Mouse (Mus musculus) mature B cell (primary cell): ENCODE results near the gene Nabp1.
"Not testable (repeated sequence)": the region's sequence is repeated elsewhere in the genome, so short reads cannot be mapped to it uniquely, and the experiment has no call there.

Source experiments
- in situ Hi-C: fragments of 300-500 bp; cut with MboI; formaldehyde crosslinking; loops from 2 replicates; pipeline ENCODE4 v1.14.3; 2019

Nabp1 gene

GRCm38 (mm10) chr1:51486291-51486690 lies 8.1 kb upstream of the Nabp1 start:
- in situ Hi-C loops = no loop called here

DNA sequence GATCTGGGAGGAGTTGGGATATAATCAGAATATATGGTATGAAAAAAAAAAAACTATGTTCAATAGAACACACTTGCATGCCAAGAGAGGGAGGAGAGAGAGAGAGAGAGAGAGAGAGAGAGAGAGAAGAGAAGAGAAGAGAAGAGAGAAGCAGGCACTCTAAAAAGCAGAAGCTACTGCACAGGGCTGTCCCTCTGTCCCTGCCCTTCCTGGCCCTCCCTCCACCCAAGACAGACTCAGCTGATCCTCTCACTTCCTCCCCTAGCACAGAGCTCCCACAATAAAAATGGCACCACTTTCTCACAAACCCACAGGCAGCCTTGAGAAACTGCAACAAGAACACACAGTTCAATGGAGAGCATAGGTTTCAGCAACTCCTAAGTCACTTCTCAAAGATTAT lies 2.2 kb upstream of the Nabp1 start:
- in situ Hi-C loops = no loop called here

DNA sequence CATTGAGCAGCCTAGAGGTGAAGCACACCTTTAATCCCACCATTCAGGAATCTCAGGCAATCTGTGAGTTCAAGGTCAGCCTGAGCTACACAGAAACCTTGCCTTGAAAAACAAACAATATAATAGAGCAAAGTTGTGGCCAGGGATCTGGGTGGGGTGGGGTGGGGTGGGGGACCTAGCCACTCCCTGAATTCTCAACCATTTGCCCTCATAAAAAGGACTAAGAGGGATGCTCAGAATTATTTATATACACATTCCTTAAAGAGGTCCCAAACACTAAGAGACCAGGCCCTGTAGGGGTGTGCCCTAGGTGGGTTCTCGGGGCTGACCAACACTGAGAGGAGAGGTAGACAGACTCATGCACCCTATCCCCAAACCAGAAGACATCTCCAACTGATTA lies 1.5 kb upstream of the Nabp1 start:
- in situ Hi-C loops = no loop called here

- in situ Hi-C loops = no loop called here
Observed at GRCm38 (mm10) chr1:51479027-51479329, 753 bp upstream of the Nabp1 start.

- in situ Hi-C loops = no loop called here
Observed at GRCm38 (mm10) chr1:51477656-51478081, 556 bp downstream of the Nabp1 start.

DNA sequence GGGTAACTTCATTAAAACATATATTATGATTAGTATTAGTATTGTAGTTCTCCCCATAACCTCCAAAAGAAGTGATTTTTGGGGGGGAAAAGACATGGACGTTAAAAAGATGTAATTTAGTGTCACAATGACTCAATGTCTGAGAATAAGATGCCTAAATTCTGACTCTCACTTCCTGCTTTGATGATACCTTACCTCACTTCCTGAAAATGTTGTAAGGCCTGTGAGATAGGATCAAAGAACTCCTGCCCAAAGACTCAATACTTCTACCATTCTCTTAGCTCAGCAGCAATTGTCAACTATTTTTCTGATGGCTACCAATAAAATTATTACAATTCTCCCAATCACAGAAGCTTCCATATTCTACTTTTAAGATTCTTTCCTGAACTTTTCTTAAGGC lies 1.8 kb downstream of the Nabp1 start:
- in situ Hi-C loops = no loop called here

- in situ Hi-C loops = loop anchor here (5.0 to 25.0 kb wide), 2 partner anchors 119 to 469 kb away; no protein-coding TSS in a partner anchor
Observed at GRCm38 (mm10) chr1:51468077-51468476, 10.1 kb downstream of the Nabp1 start.

DNA sequence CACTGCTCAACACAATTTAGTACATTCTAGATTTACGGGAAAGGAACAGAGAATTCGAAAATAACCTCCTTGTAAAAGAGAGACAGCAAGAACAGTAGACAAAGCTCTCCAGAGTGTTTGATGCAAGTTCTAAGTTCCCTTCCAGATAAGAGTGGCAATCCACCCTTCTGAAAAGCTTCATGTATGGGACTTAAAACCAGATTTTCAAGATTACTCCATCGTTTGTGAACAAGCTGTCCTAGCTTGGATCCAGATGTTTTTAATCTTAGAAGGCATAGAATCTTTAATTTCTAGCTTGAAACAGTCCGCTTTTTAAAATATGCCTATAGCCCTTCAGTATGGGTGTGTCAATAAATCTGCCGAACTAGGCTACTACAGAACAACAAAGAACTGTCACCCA lies 11.0 kb downstream of the Nabp1 start:
- in situ Hi-C loops = loop anchor here (5.0 to 25.0 kb wide), 2 partner anchors 120 to 470 kb away; no protein-coding TSS in a partner anchor

DNA sequence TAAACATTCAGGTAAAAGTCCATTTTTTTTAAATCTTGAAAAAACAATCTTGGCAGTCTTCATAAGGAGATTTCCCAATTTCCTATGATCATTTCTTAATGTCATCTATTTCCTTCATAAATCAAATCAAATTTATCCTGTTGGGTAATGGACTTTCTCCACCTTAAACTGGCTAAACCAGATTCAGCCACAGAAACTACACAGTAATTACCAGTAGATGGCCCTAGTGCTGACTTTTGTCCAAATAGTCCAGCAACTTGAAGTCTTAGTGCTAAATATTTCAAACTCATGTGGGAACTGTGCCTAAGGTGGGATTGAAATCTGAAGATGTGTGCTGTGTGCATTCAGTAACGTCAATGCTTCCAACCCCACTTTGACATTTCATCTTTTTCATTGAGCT lies 11.8 kb downstream of the Nabp1 start:
- in situ Hi-C loops = loop anchor here (5.0 to 25.0 kb wide), 2 partner anchors 121 to 471 kb away; no protein-coding TSS in a partner anchor

DNA sequence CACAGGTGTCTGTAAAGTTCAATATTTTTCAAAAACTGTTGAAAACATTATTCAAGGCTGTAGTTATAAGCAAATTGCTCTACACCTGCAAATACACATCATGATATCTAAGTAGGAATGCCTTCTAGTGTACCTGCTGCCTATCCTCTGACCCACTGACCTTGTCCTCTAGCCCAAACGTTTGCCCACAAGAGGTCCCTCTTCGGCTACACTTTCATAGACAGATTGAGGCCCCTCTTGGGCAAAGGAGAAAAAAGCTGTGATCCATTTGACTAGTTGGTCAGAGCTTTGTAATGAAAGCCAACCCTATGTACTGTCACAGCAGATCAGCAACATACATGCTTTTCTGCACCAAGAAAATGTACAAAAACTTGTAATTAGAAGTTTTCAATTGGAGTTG lies 12.9 kb downstream of the Nabp1 start:
- in situ Hi-C loops = loop anchor here (5.0 to 25.0 kb wide), 2 partner anchors 122 to 472 kb away; no protein-coding TSS in a partner anchor

- in situ Hi-C loops = loop anchor here (25.0 kb wide), 1 partner anchor 474 kb away; no protein-coding TSS in a partner anchor
Observed at GRCm38 (mm10) chr1:51463038-51463437, 15.2 kb downstream of the Nabp1 start.

GRCm38 (mm10) chr1:51458731-51459450 lies 19.3 kb downstream of the Nabp1 start:
- in situ Hi-C loops = loop anchor here (25.0 kb wide), 1 partner anchor 478 kb away; no protein-coding TSS in a partner anchor

- in situ Hi-C loops = loop anchor here (25.0 kb wide), 1 partner anchor 479 kb away; no protein-coding TSS in a partner anchor
Observed at GRCm38 (mm10) chr1:51458089-51458488, 20.1 kb downstream of the Nabp1 start.

GRCm38 (mm10) chr1:51457249-51457648 lies 21.0 kb downstream of the Nabp1 start:
- in situ Hi-C loops = loop anchor here (25.0 kb wide), 1 partner anchor 480 kb away; no protein-coding TSS in a partner anchor

GRCm38 (mm10) chr1:51448789-51449188 lies 29.4 kb downstream of the Nabp1 start:
- in situ Hi-C loops = no loop called here

GRCm38 (mm10) chr1:51445854-51446460 lies 32.3 kb downstream of the Nabp1 start:
- in situ Hi-C loops = no loop called here

DNA sequence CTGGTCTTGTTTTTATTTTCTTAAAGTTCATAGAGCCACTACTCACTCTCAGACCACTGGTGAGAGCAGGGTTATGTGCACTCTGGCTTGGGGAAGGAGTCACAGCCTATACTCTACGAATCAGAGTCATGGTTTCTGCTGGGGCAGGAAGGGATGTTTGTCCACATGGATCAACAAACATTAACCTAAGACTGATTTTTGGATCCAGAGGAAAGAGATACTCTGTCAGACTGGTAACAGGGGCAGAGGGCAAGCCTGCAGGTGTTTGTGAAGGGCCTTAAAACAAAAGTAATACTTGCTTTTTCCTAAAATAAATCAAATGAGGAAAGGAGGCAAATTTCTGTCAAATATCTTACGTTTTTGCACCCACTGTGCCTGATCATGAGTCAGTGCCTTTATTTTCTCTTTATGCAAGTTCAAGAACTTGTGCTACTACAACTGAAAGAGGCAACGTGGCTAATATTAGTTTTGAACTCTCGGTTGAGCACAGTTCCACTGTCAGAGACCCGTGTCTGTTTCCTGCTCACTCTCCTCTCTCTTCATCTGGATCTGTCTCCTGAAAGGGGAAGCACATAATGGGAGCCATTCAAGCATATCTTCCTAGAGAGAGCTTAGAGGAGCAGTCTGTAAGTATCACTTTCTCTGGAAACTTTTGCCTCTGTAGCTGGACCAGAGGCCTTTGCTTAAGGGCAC lies 32.9 kb downstream of the Nabp1 start:
- in situ Hi-C loops = no loop called here

DNA sequence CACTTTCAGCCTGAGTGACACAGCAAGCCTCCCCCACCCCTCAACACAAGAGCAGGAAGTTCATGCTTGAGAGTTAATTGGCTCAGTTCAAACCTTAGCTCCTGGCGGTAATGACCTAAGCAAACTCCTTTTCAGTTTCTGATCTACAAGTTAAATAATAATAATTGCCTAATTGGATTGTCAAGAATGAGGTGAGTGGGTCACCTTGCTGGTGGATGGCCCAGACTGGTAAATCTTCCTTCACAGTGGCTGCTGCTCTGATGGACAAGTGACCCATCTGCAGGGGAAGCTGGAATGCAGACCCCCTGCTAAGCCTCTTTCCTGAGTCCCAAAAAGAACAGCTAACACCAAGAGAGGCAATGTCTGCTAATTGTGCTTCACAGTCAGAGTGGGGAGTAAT lies 48.5 kb downstream of the Nabp1 start:
- in situ Hi-C loops = no loop called here

DNA sequence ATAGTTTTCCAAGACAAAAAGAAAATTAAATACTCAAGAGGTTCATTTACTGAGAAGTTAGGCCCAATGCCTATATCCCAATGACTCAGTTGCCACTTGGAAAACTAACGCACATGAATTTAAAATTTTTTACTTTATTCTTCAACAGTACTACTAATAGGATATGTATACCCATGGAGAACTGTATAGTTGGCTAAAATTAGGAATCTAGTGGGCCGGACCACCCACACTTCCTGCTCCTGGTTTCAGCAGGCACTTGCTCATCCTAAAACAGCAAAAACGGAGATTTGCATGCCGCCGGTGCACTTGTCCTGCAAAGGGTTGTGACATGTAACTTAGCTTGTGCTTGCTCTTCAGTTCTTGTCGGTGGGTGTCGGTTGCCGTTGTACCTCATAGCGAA lies 51.9 kb downstream of the Nabp1 start:
- in situ Hi-C loops = no loop called here

DNA sequence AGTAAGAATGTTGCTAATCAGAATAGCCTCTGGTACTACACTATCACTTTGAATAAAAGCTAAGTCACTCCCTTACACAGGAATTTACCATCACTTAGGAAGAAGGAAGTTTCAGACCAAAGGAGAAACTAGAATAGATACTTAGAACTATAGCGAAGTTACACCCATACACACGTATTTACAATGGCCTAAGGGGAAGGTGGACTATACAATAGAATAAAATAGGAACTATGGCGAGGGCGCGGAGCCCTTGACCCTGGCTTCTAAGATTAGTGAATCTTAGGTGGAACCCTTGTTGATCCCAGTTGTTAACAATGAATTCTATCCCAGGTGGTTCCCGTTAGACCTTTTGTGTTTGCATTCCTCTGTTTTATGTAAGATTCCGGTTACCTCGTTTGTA lies 57.2 kb downstream of the Nabp1 start:
- in situ Hi-C loops = not testable (repeated sequence)

DNA sequence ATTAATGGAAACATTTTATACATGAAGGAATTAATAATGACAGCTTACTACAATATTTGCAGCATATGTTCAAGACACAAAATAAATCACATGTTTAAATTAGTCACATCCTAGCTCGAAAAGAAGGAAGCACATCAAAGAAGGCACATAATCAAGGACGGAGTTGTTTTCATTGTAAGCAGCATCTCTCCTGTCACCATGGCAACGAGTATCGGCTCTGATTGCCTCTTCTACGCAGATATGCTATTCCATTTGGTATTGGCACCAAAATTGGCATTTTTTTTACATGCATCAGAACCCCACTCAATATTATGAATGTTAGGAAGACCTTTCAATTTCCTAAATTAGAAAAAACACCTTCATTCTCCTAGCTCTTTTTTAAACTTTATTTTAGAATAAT lies 59.5 kb downstream of the Nabp1 start:
- in situ Hi-C loops = no loop called here
